ENCODE assay signal across 9 mouse cellular contexts in the genomic region with DNA sequence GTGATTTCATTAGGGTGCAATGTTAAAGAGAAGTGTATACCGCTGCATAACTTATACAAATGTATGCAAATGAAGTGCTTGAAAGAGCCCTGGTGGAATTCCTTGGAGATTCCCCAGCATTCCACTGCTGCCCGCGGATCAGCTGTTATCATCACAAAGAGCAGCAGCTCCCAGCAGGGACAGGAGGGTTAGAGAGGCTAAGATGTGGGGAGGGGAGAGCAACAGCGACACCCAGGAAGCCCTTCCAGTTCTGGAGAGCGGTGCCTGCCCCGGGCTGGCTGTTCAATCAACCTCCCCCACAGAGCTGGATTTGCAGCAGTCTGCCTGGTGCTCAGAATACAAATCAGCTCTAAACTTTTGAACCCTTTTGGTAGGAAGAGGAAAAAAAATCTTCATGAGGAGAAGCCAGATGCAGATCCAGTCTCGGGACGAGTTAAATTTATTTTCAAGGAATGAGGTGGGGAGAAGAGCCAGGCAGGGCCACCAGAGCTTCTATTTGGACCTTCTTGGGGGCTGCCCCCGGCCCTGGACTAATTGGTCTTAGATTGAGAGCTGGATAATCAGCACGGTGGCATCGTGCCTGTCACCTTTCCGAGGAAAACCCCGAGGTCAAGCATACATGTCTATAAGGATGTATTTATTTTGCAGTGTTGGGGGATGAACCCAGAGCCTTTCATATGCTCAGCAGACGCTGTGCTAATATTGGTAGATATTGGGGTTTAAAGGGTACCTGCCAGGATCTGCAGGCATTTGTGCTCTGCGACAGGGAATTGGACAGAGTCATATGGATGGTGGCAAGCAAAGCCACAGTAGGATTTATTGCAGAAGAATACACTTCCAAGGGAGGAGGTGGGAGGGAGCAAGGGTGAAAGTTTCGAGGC.
DNase-seq lines count a peak whose midpoint lies in the region; ATAC-seq lines count a peak whose summit lies in the region.
"Had no signal": no experiment of that assay in that cellular context is flagged by ENCODE, and none has a peak within 500 bp of the region (broad histone marks: within the 10 kb centered on the region; RNA-seq: fewer than 3 reads in every experiment).

No protein-coding gene starts in this region.

- no peaks in the 10 kb centered on the region for H3K9me3 ChIP-seq in heart, embryonic 10.5 days
- H3K9me3 ChIP-seq in midbrain, embryonic 14.5 days (ENCODE audit: control insufficient read depth, low read length), result no peaks in the 10 kb centered on the region

- H3K4me2 ChIP-seq in midbrain, embryonic 14.5 days (ENCODE audit: low read length), result peak overlapping the region; percentile 34

- H3K4me3 ChIP-seq in heart, embryonic 10.5 days, result peak overlapping the region; percentile 8; the same call in 1 of the 2 replicates
- no peak overlapping the region for H3K4me3 ChIP-seq in midbrain, embryonic 14.5 days (replicated peaks; ENCODE audit: low read depth, low read length)

- H3K27ac ChIP-seq in heart, embryonic 10.5 days, result peak overlapping the region; percentile 49; the same call in 1 of the 2 replicates
- H3K27ac ChIP-seq in midbrain, embryonic 14.5 days (replicated peaks; ENCODE audit: low read depth, low read length), result peak overlapping the region; percentile 89

- H3K9ac ChIP-seq in midbrain, embryonic 14.5 days (replicated peaks; ENCODE audit: low read length), result no peak overlapping the region

- H3K36me3 ChIP-seq in heart, embryonic 10.5 days, result no peaks in the 10 kb centered on the region
- no peaks in the 10 kb centered on the region for H3K36me3 ChIP-seq in midbrain, embryonic 14.5 days (ENCODE audit: control insufficient read depth, insufficient read depth, low read length)

- 7% methylated on average over 16 of the region's 16 CpGs for WGBS in heart, embryonic 10.5 days
- WGBS in midbrain, embryonic 14.5 days, result 4% methylated on average over 16 of the region's 16 CpGs

- DNase-seq in heart, embryonic 10.5 days (ENCODE audit: low spot score), result no peak
- no peak for DNase-seq in heart, adult 9 months (ENCODE audit: low spot score in 2 of 2)
- peak; percentile 38 for DNase-seq in adrenal gland, postnatal 14 days
- peak; percentile 40 to 68 for DNase-seq in frontal cortex, postnatal 14 days (ENCODE audit: low spot score in 2 of 2)
- peak; percentile 69 to 79 for DNase-seq in kidney, postnatal 4 days
- DNase-seq in midbrain, embryonic 14.5 days, result peak; percentile 92
- peak; percentile 15 for DNase-seq in testis, postnatal 14 days (ENCODE audit: low spot score)
- DNase-seq in urinary bladder, postnatal 4 days (ENCODE audit: low spot score in 2 of 2), result no peak

- ATAC-seq in midbrain, embryonic 14.5 days (ENCODE audit: low FRiP score, low TSS enrichment), result peak; percentile 93

- H3K27me3 ChIP-seq in heart, embryonic 10.5 days (ENCODE audit: insufficient read depth, poor library complexity, severe bottlenecking), result no peaks in the 10 kb centered on the region
- no peaks in the 10 kb centered on the region for H3K27me3 ChIP-seq in midbrain, embryonic 14.5 days (ENCODE audit: control insufficient read depth, insufficient read depth, low read length)
- H3K27me3 ChIP-seq: CH12.LX had no signal

- H3K4me1 ChIP-seq in heart, embryonic 10.5 days, result peaks cover 35% of the 10 kb centered on the region
- H3K4me1 ChIP-seq in midbrain, embryonic 14.5 days (ENCODE audit: control insufficient read depth, insufficient read depth, low read length), result peaks cover 34% of the 10 kb centered on the region

Comparison
In these comparisons a context has a peak if more than half of its experiments do, and no peak if none do; other contexts are left out.
1. DNase-seq: peak in adrenal gland, postnatal 14 days (single experiment), frontal cortex, postnatal 14 days (2 of 2), kidney, postnatal 4 days (2 of 2), midbrain, embryonic 14.5 days (single experiment) and testis, postnatal 14 days (single experiment); none in heart, embryonic 10.5 days (single experiment), heart, adult 9 months (0 of 2) and urinary bladder, postnatal 4 days (0 of 2).